Mouse (Mus musculus): ENCODE results near the gene Son. TPM values are rescaled to one million over a fixed set of nuclear protein-coding genes. Genes with fewer than 3 reads are reported as not detected.

Gene Son
- polyA plus RNA-seq, 1 experiment from 2014 or later, result 138 TPM

GRCm38 (mm10) chr16:91728123-91729065, 81.1 kb downstream of the Son start, which contains the start of gene Cryzl1:
Cryzl1 (minus strand) TSS chr16:91728975.
- no peaks in the 10 kb centered on the region for H3K36me3 ChIP-seq (ENCODE audit: control insufficient read depth, insufficient read depth, low read length)
- no peaks in the 10 kb centered on the region for H3K27me3 ChIP-seq (replicated peaks; ENCODE audit: control insufficient read depth, insufficient read depth, low read length)
- H3K4me3 ChIP-seq (ENCODE audit: low read depth, low read length), result peak within 1 kb of the TSS; percentile 84
- peak within 1 kb of the TSS; percentile 81 for H3K9ac ChIP-seq (ENCODE audit: low read length)
- under 1% methylated on average over 46 of the region's 46 CpGs for whole genome bisulfite sequencing
- ATAC-seq (replicated peaks; ENCODE audit: low FRiP score, low TSS enrichment, low read depth) (peak; percentile 97), DNase-seq (ENCODE audit: low spot score) (peak; percentile 97)
- H3K4me1 ChIP-seq (replicated peaks; ENCODE audit: control insufficient read depth, insufficient read depth, low read length), result peaks cover 20% of the 10 kb centered on the region
- peak within 1 kb of the TSS; percentile 87 for H3K27ac ChIP-seq (ENCODE audit: low read depth)
- H3K4me2 ChIP-seq (ENCODE audit: low read length), result peak within 1 kb of the TSS; percentile 69
- H3K9me3 ChIP-seq (ENCODE audit: control insufficient read depth, low read length), result no peaks in the 10 kb centered on the region

Other genes with a start within 250 kb of the Son start
- gene Il10rb, start 241.3 kb upstream of the Son start, polyA plus RNA-seq (2014; fragmentation: Nextera tagmentation; extraction: Ambion mirVana), result 35.4 and 36.8 TPM in 2 replicates
- gene Ifnar1, start 162.3 kb upstream of the Son start, polyA plus RNA-seq (2014; fragmentation: Nextera tagmentation; extraction: Ambion mirVana), result 51.9 and 60.9 TPM in 2 replicates
- 65.3 and 68.4 TPM in 2 replicates for gene Ifngr2, start 100.4 kb upstream of the Son start, polyA plus RNA-seq (2014; fragmentation: Nextera tagmentation; extraction: Ambion mirVana)
- 29.1 and 31.1 TPM in 2 replicates for gene Tmem50b, start 49.7 kb upstream of the Son start, polyA plus RNA-seq (2014; fragmentation: Nextera tagmentation; extraction: Ambion mirVana)
- 2.4 and 2.8 TPM in 2 replicates for gene Dnajc28, start 28.5 kb upstream of the Son start, polyA plus RNA-seq (2014; fragmentation: Nextera tagmentation; extraction: Ambion mirVana)
- 125 and 137 TPM in 2 replicates for gene Gart, start 554 bp upstream of the Son start, polyA plus RNA-seq (2014; fragmentation: Nextera tagmentation; extraction: Ambion mirVana)
- 24.3 and 24.7 TPM in 2 replicates for gene Donson, start 41.3 kb downstream of the Son start, polyA plus RNA-seq (2014; fragmentation: Nextera tagmentation; extraction: Ambion mirVana)
- gene Cryzl1, start 81.5 kb downstream of the Son start, polyA plus RNA-seq (2014; fragmentation: Nextera tagmentation; extraction: Ambion mirVana), result 69.4 and 73.3 TPM in 2 replicates
- gene Itsn1, start 81.8 kb downstream of the Son start, polyA plus RNA-seq (2014; fragmentation: Nextera tagmentation; extraction: Ambion mirVana), result 22.5 and 22.7 TPM in 2 replicates

Measured in intestine, embryonic 14.5 days (tissue).